Mouse (Mus musculus) myocyte (in vitro differentiated cells): ENCODE measurements around the gene Cdkl5.

ENCODE experiments used
- E2F4 ChIP-seq: IDR thresholded peaks from one replicate; pipeline ENCODE4 v1.6.1; 2011; ENCODE audit warnings: mild to moderate bottlenecking, control low read depth, moderate library complexity; ENCODE audit not compliant: insufficient read depth
- MAX ChIP-seq: IDR thresholded peaks from one replicate; pipeline ENCODE4 v1.6.1; 2011; ENCODE audit warnings: low read depth, mild to moderate bottlenecking, control low read depth
- MYOD1 ChIP-seq, 3 experiments: IDR thresholded peaks; one replicate each; pipeline ENCODE4 v1.6.1; 2011; ENCODE audit warnings: control low read depth in 2 of 3, low read depth in 2 of 3, mild to moderate bottlenecking in 2 of 3, moderate library complexity in 1 of 3; ENCODE audit not compliant: insufficient read length in 2 of 3, control insufficient read depth in 1 of 3
- MYOG ChIP-seq, 3 experiments: IDR thresholded peaks; one replicate each; pipeline ENCODE4 v1.6.1; 2011; ENCODE audit warnings: control low read depth in 2 of 3, low read depth in 2 of 3, mild to moderate bottlenecking in 2 of 3; ENCODE audit not compliant: insufficient read length in 2 of 3, control insufficient read depth in 1 of 3, insufficient read depth in 1 of 3
- POLR2A ChIP-seq: IDR thresholded peaks from one replicate; pipeline ENCODE4 v1.6.1; 2011; ENCODE audit warnings: low read depth, mild to moderate bottlenecking, control low read depth, moderate library complexity; ENCODE audit not compliant: insufficient read length
- POLR2AphosphoS2 ChIP-seq: IDR thresholded peaks from one replicate; pipeline ENCODE4 v1.6.1; 2011; ENCODE audit warnings: low read depth, control low read depth; ENCODE audit not compliant: insufficient read length
- TCF12 ChIP-seq: IDR thresholded peaks from one replicate; pipeline ENCODE4 v1.6.1; 2011; ENCODE audit warnings: mild to moderate bottlenecking, control low read depth; ENCODE audit not compliant: poor library complexity, insufficient read depth, severe bottlenecking
- USF1 ChIP-seq: IDR thresholded peaks from one replicate; pipeline ENCODE4 v1.6.1; 2011; ENCODE audit warnings: low read depth, mild to moderate bottlenecking, control low read depth, moderate library complexity

DNA sequence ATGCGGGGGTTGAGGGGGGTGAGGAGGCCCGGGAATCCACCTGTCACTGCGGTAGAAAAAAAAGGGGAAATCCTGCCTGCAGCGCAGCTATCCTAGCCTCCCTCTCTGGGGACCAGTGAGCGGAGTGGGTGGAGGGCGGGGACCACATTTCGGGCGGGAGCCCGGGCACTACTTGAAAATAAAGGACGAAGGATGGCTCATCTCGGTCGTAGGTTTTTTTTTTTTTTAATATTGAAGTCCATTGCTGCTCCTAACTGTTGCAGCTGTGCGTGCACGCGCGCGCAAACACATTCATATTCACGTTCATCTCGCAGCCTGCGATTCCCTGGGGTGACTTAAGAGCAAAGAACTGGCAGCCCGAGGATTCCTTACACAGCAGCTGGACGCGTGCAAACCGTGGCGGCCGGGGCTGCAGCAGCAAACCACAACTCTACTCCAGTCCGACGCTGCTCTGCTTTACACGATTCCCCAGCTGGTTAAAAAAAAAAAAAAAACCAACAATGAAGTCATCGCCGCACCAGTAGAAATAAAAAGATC is 695 bp upstream of the Cdkl5 start:
- TF ChIP-seq E2F4, result no peak
- no peak for TF ChIP-seq MAX
- TF ChIP-seq TCF12, result no peak
- no peak for TF ChIP-seq POLR2A
- peak in 2 of 3 experiments; percentile 35 to 46 for TF ChIP-seq MYOD1 (IDR thresholded peaks at IDR 0.05; ENCODE audit: control insufficient read depth in 1 of 3, insufficient read length in 2 of 3, low read depth in 2 of 3)
- TF ChIP-seq MYOG (IDR thresholded peaks at IDR 0.05; ENCODE audit: control insufficient read depth in 1 of 3, insufficient read depth in 1 of 3, insufficient read length in 2 of 3, low read depth in 2 of 3), result peak in 1 of 3 experiments; percentile 48
- TF ChIP-seq USF1, result no peak
- no peak for TF ChIP-seq POLR2AphosphoS2
